Mouse (Mus musculus): ENCODE measurements around the gene Eva1a. TPM values are rescaled to one million over a fixed set of nuclear protein-coding genes. Genes with fewer than 3 reads are reported as not detected.

Eva1a gene
- total RNA-seq, 2 experiments from 2014 or later: 7.4 to 11.4 TPM

DNA sequence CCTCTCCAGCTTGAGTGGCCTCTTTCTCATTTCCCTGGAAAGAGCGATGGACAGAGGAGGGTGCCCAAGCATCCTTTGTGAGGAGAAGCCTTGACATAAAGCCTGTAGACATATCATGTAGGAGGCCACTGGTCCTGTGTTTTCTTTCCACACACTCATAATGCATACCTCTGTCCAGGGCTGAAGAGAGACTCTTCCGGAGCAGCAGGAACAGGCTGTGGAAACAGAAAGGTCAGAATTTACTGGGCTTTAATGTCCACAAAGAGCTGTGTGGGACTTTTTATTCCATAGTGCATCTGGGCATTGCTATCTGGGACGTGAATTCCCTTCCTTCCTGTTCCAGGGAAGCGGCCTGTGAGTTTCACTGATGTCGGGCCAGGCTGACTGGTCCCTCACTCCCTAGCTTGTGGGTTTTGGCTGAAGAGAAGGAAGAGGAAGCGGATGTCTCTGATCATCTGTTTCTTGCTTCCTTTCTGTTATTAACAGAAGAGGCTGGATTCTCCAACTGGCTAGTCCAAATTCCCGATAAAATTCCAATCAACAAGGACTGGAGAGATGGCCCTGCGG is 25.8 kb downstream of the Eva1a start:
- peak; percentile 17 for DNase-seq

DNA sequence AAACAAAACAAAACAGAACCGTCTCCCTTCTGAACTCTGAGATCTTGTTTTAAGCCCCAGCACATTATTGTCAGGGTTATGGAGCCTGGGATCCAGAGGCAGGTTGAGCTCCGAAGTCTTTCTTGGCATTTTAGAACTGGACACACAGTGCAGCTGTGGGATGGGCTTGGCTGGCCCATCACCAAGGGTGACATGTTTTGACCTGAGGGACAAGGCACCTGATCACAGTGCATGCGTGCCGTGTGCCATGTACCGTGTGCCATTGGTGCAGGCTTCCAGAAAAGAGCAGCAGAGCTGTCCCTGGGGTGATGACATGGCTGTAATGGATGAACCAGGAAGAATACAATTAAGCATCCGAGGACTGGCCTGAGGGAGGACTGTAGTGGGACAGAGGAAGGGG is 29.6 kb downstream of the Eva1a start:
- no peak for DNase-seq

DNA sequence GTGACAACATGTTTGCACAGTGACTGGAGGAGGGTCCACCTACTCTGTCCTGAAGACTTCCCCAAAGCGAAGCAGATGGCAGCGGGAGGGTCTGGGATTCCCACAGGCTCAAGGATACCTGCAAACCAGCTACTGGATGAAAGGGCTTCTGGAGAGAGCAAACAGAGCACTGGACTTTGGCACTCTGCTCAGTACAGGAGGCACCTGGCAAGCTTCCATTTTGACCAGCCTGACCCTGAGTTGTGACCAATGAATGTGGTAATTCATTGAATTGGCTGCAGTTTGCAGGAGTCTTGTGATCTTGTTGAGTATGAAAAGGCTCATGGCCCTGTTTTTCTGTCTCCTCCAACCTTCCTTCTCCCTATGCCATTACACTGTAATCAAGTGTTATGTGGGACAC is 32.2 kb downstream of the Eva1a start:
- peak; percentile 74 for DNase-seq

DNA sequence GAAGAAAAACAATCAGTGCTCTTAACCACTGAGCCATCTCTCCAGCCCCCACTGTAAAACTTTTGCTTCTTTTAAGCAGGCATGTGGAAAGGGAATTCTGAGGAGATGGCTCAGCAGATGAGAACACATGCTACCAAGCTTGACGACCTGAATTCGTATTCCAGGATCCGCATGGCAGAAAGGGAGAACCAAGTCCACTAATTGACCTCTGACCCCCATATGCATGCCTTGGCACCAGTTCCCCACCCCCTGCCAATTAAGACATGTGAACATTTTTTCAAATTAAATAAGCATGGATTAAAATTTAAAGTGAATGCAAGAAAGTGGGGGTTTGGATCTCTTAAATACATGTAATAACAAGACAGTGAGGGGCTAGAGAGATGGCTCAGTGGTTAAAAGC is 32.7 kb downstream of the Eva1a start:
- DNase-seq: no peak

GRCm38 (mm10) chr6:82076364-82076763 is 35.5 kb downstream of the Eva1a start:
- DNase-seq: no peak

DNA sequence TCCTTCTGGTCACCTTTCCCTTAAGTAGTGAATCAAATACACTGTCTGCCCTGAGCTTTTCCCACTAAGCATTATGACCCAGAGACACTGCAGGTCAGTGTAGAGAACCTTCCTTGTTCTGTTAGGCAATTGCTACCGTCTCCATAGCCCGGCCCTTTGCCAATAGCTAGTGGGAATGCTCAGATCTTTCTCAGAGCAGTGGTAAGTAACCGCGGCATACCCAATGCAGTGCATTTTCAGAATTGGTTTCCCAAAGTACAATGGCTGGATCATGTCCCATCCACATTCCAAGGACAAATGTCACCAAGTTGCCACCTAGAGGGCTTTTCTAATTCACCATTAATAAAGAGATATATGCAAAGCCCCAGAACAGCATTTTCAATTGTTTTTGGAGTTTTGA is 38.0 kb downstream of the Eva1a start:
- DNase-seq: no peak

DNA sequence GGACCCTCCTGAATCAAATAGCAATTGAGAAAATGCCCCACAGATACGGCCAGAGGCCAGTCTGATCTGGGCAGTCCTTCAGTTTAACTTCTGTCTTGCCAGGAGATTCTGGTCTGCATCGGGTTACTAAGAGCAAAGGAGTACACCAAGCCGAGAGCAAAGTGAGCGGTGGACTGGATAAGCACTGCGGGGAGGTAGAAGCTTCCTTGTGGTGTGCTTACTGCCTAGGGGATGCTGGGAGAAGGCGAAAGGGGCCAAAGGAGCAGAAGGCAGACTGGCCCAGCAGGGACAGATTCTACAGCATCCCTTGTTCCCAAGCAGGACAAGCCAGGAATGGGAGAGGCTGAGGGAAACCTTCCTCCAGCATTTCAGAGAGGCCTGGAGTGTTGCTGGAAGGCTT is 42.8 kb downstream of the Eva1a start:
- no peak for DNase-seq

DNA sequence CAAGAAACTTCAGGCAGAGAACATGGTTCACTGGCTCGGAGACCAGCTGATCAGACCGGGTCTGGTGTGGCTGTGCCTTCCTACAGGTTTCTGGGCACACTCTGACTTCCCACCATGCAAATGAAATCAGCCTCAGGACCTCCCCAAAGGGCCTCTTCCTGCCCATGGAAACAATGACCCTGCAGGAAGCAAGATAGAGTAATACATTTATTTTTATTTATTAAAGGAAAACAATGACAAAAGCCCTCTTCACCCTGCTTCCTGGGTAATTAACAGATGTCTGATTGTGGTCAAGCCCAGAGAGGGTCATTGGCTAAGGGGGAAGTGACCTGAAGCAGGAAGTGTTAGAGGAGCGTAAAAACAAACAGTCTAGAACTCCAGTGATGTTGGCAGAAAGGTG is 43.4 kb downstream of the Eva1a start:
- no peak for DNase-seq

DNA sequence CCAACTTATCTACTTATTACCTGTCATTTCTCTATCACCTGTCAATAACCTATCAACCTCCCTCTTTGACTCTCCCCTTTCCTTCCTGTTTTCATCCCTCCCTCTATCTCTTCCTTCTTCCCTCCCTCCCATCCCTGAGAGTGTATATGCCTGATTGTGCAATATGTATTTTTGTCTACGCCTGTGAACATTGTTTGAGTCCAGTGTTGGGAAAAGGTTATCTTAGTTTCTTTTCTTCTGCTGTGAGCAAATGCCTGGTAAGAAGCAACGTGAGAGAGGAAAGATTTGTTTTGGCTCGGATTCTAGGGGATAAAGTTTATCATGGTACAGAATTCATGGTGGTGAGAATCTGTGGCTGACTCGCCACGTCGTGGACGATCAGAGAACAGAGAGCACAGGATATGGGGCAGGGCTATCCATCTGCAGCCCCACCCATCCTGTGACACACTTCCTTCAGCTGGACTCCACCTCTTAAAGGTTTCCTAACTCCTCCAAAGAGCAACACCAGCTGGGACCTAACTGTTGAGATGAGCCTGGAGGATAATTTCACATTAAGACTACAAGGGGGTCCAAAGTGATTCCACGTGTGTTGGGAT is 44.6 kb downstream of the Eva1a start:
- no peak for DNase-seq

DNA sequence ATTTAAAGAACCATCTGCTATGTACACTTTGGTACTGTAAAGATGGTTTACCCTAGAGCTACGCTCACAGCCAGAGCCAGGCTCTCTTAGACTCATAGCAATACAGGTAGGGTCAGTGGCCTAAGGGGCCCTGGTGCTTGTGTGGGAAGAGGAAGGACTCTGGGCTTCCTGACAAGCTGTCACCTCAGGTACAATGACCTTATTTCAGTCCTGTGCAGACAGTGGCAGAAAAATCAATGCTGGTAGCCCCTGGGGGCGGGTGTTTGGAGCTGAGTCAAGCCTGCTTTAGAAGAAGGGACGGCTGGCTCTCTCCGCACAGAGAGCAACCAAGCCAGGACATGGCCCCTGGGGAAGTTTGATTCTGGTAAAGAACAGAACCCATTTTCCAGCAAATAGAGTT is 47.3 kb downstream of the Eva1a start:
- DNase-seq: peak; percentile 61

GRCm38 (mm10) chr6:82091773-82092172 is 50.9 kb downstream of the Eva1a start:
- DNase-seq: peak; percentile 41

- DNase-seq: no peak
Measured at GRCm38 (mm10) chr6:82097705-82098104, 56.9 kb downstream of the Eva1a start.

DNA sequence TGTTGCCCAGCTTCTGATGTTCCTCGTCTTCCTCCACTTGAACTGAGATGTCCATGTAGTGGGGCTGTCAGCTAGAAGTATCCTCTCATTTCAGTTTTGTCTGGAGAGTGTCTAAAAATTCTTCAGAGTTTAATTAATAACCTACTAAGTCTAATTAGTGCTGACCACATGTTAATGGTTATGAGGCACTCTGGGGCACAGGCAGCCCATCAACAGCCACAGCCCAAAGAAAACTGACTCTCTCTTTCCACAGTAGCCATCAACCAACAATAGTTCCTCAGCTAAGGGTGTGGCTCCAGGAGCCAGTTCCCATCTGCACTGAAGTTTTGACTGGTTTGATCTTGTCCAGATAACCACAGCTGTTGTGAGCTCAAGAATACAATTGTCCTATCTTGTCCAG is 57.6 kb downstream of the Eva1a start:
- DNase-seq: no peak

- no peak for DNase-seq
Measured at GRCm38 (mm10) chr6:82110473-82110872, 69.6 kb downstream of the Eva1a start.

DNA sequence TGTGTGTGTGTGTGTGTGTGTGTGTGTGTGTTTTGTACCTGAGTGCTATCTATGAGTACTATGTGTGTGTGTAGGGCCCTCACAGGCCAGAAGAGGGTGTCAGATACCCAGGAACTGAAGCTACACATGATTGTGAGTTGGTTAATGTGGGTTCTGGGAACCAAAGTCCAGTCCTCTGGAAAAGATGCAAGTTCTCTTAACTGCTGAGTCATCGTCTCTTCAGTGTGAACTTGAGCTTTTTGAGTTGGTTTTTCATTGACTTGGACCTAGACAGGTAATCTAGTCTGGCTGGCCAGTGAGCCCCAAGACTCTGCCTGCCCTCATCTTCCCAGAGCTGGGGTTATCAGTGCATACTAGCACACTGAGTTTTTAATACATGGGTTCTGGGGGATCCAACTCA is 70.3 kb downstream of the Eva1a start:
- no peak for DNase-seq

DNA sequence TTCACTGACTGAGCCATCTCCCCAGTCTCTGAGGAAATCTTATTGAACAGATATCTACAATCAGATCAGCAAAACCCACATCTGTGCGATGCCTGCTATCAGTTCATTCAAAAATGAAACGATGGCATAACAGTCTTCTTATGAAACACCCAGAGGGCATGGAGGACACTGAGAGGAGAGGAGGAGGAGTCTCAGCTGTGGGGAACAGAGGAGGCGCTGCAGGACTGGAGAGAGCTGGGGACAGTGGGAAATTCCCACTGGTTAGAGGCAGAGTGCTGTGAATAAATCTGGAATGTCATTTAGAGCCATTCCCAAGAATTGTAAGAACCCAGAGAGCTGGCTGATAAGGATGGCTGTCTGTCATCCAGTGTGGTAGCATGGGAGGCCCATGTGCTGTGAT is 70.7 kb downstream of the Eva1a start:
- DNase-seq: peak; percentile 9

GRCm38 (mm10) chr6:82112127-82113090 is 71.6 kb downstream of the Eva1a start:
- no peak for DNase-seq

- no peak for DNase-seq
Measured at GRCm38 (mm10) chr6:82115335-82115965, 74.6 kb downstream of the Eva1a start.

- no peak for DNase-seq
Measured at GRCm38 (mm10) chr6:82116176-82116575, 75.3 kb downstream of the Eva1a start.

DNA sequence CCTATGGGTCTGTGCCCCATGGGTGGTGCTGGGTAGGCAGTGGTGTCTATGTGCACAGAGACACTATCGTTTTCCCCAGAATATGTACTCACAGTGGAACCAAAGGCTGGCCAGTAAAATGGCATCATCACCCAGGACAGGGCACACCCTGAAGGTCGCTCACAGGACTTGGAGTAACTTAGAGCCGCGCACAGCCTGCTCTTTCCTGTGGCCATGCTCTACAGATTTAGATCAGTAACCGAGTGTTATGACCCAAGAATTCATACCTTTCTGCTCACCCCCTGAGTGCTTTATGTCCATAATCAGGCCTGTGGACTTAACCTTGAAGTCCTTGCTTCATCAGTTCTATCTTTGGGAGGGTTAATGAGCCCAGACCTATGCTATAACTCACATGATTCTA is 77.0 kb downstream of the Eva1a start:
- no peak for DNase-seq

- peak; percentile 71 for DNase-seq
Measured at GRCm38 (mm10) chr6:82119322-82120162, 78.7 kb downstream of the Eva1a start.

GRCm38 (mm10) chr6:82125134-82125533 is 84.3 kb downstream of the Eva1a start:
- peak; percentile 7 for DNase-seq
